Mouse (Mus musculus) hindlimb bud, embryonic 11.5 days (tissue): ENCODE data around the gene Nr2c2ap.

Experiments
- DNase-seq: peaks from one replicate; pipeline ENCODE4 v3.0.0-alpha.2; 2012; ENCODE audit warnings: low read depth, low spot score; ENCODE audit errors: extremely low spot score

Nr2c2ap gene

GRCm38 (mm10) chr8:70159211-70159610 lies 28.1 kb downstream of the Nr2c2ap start:
- no peak for DNase-seq

- no peak for DNase-seq
Measured at GRCm38 (mm10) chr8:70160015-70160414, 28.9 kb downstream of the Nr2c2ap start.

GRCm38 (mm10) chr8:70163316-70163715 lies 32.2 kb downstream of the Nr2c2ap start:
- no peak for DNase-seq

- no peak for DNase-seq
Measured at GRCm38 (mm10) chr8:70166504-70167110, 35.5 kb downstream of the Nr2c2ap start.

GRCm38 (mm10) chr8:70170116-70170515 lies 39.0 kb downstream of the Nr2c2ap start:
- no peak for DNase-seq

- no peak for DNase-seq
Measured at GRCm38 (mm10) chr8:70170748-70171147, 39.6 kb downstream of the Nr2c2ap start.

- no peak for DNase-seq
Measured at GRCm38 (mm10) chr8:70171240-70171639, 40.1 kb downstream of the Nr2c2ap start.

- peak; percentile 84 for DNase-seq
Measured at GRCm38 (mm10) chr8:70172043-70172681, 41.0 kb downstream of the Nr2c2ap start, which contains the start of gene Tmem161a. TSS of gene Tmem161a (plus strand) at chr8:70172356.

GRCm38 (mm10) chr8:70173320-70173719 lies 42.2 kb downstream of the Nr2c2ap start:
- no peak for DNase-seq

- no peak for DNase-seq
Measured at GRCm38 (mm10) chr8:70174079-70174478, 42.9 kb downstream of the Nr2c2ap start.

- DNase-seq: no peak
Measured at GRCm38 (mm10) chr8:70178231-70178630, 47.1 kb downstream of the Nr2c2ap start.

- no peak for DNase-seq
Measured at GRCm38 (mm10) chr8:70179082-70179481, 47.9 kb downstream of the Nr2c2ap start.

- DNase-seq: no peak
Measured at GRCm38 (mm10) chr8:70181212-70181902, 50.2 kb downstream of the Nr2c2ap start.

GRCm38 (mm10) chr8:70181903-70182252 lies 50.7 kb downstream of the Nr2c2ap start:
- DNase-seq: no peak

GRCm38 (mm10) chr8:70183194-70183593 lies 52.1 kb downstream of the Nr2c2ap start:
- no peak for DNase-seq
